Mouse (Mus musculus) liver, adult (tissue): ENCODE measurements at regions not wholly inside any gene's neighbourhood (a gene's known extent, or its start where the extent isn't known, plus 50 kb on each side); places are given as distances from the start of the nearest gene placed in this dataset.

Experiments used
- GATA4 ChIP-seq: IDR thresholded peaks from 2 replicates; pipeline ENCODE4 v1.6.1; 2014; ENCODE audit warnings: mild to moderate bottlenecking, low read length; ENCODE audit not compliant: insufficient replicate concordance

DNA sequence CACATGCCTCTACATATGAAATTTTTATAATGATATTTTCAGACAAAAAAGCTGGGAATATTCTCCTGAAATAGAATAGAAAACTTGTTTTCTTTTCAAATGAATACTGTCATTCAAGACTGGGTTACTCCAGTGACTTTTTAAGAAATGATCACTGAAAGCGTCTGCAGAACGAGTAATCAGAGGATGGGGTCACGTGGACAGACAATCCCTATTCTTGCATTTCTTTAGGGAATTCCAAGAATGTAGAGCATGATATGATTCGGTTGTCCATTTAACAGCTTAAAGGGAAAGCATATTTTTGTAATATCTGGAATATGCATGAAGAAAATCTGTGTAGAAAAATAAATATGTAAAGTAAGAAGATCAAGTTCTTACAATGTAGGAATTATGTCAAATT, 65.6 kb downstream of the 4933402N22Rik start:
- TF ChIP-seq GATA4 = no peak

DNA sequence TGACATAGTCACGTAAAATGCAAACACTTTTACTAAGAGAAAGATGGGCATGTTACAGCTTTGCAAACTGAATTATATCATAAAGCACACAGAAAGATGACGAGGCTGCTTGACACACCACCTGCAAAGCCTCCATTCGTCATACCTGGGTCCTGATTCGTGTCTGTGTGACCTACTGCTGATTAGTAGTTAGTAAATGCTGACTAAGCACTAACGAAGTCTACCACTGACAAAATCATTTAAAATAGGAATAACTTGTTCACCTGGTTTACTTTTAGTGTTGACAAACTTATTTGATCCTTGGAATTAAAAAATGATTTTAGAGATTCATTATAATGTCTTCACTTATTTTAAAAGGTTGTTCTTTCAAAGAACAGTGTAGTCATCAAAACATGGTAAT, 71.3 kb downstream of the 4933402N22Rik start:
- no peak for TF ChIP-seq GATA4

DNA sequence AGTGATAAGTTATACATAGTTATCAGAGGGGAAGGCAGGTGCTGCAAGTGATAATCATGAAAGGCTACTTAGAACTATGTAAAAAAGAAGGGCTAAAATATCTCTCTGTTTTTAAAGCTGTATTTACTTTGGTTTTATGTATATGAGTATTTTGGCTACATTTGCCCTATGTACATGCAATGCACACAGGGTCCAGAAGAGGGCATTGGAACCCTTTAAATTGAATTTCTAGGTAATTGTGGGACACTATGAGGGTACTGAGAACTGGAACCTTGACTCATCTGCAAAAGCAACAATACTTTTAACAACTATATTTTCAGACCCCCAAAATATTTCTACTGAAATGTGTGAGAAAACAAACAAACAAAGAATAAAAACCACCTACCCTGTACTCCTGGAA, 82.9 kb downstream of the 4933402N22Rik start:
- no peak for TF ChIP-seq GATA4

DNA sequence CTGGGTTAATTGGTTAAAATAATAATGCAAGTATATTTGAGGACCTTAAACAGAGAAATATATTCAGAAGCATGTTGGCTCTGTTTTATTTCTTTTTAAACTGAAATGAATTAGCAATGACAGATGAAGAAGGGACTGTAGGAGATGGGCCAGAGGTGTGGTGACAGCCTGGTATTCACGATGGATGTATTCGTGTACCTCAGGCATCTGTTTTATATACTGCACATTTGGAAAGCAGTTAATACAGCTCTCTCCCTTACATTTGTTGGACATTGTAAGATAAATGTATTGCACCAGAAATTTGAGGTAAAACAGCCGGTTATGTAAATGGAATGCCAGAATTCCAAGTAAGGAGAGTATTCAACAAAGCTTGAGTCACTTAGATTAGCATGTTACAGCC, 88.6 kb downstream of the 4933402N22Rik start:
- no peak for TF ChIP-seq GATA4

DNA sequence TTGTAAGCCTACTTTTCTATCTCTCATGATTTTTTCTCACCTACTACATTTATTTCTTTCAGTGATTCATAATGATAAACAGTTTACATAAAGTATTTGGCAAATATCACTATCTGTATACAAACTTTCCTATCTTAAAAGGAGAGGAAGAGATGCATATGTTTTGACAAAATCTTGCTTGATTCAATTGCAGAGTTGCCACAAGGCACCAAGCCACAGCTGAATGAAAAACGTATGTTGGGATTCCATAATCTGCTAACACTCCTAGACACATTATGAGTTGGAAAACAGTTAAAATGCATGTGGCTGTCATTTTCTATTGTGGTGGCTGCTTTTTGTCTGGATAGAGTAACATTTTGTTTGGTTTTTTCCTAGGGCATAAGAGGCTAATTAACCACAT, 98.5 kb downstream of the 4933402N22Rik start:
- no peak for TF ChIP-seq GATA4

DNA sequence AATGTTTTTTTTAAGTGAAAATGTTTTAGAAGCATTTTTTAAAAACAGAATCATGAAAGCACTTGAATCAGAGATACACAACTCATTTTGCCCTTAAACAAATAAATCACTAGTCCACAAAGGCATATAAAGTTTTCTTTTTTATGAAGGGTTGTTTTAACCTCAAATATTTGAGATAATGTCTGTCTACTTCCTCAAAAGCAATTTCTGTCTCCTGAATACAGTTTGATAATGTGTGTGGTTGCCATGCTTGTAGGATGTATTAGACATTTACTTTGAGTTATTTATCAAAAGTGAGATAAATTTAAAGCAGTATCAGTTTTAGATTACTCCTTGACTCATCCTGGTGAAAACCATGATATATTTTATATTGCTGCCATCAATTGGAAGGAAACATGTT, 102.6 kb downstream of the 4933402N22Rik start:
- TF ChIP-seq GATA4 = no peak

DNA sequence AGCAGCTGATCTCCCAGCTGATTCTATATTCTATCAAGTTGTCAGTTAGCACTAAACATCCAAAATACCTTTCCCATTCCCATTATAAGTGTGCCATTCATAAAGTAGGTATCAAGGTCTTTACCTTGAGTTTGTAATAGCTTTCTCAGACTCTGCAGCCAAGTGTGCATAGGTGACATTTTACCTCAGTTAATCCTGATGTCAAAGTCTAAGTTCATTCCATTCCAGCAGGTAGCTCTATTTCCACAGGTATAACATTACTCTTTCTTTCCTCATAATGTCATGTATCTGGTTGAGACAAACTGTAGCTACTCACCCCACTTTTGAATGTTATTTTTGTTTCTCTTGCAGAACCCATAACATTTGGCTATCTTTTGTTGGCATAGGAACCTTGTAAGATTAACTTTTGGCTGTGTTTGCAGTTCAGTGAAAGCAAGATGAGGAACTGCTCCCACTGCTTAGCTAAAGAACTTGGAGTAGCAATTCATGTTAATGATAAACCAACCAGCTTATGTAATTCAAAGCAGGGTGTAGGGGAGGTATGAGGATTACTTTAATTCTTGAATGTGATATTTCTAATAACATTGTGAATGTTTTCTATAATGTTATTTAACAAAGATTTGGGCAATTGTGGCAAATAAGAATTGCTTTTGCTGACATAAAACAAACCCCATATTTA, 107.0 kb downstream of the 4933402N22Rik start:
- no peak for TF ChIP-seq GATA4

DNA sequence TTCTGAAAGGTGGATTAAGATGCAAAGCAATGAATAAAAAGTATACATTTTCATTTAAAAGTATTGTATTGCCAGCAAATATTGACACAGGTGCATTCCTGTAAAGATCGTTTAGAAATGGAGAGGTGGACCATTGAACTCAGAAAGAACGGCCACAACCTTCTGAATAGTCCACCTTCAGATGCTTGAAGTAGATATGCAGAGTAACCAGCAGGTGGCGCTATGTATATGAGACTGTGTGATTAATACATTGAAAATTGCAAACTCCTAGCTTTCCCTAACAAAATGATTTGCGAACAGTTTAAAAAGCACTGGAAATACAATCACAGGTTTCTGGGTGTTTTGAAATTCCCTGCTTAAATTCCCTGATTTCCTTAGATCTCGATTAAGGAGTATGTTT, 112.2 kb downstream of the 4933402N22Rik start:
- no peak for TF ChIP-seq GATA4

DNA sequence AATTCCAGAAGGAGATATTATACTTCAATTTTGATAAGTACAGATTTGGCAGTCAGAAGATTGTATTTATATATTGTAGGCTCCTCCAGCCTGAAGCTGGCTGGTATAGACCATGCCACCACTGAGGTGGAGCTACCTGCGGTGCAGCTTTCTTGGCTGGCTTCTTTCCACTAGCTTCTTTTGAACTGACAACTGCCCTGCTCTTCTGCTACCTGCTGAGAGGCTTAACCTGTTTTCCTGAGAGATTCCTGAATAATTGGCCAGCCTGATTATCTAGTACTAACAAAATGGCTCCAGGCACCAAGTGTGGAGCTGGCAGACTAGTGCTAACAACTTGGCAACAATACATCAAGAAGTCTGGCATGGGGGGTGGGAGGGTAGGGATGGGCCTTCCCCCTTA, 132.0 kb downstream of the 4933402N22Rik start:
- TF ChIP-seq GATA4 = no peak

DNA sequence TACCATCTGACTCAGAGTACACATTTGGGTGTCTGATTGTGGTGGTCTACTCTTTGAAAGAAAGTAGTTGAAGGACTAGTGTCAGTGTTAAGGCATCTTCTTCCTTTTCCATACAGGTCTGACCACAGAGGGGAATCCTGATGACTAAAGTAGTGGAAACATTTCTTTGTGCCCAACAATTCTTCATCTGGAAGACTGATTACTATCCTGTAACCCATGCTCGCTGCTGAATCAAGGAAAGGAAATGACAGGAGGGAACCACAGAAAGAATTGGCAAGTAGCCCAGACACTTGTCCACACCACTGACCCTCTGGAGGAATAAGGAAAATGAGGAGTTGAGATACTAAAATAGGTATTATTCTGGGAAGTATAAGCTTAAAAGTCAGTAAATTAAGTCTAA, 162.3 kb downstream of the 4933402N22Rik start:
- TF ChIP-seq GATA4 = no peak

DNA sequence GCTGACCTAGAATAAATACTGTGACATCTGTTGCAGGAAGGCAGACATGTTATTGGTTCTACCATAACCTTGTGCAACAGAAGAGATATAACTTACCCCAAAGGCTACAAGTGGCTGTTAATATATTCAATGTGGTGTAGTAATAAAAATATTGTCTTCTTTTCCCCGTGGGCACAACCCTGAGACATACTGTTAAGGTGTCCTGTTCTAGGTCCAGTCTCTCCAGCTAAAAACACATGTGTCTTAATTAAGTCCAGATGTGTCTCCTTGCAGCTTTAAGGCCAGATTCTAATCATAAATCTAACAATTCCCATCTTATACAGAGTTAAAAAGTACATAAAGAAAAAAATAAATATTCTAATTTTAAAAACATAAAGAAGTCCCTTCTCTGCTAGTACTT, 175.8 kb downstream of the 4933402N22Rik start:
- TF ChIP-seq GATA4 = no peak

DNA sequence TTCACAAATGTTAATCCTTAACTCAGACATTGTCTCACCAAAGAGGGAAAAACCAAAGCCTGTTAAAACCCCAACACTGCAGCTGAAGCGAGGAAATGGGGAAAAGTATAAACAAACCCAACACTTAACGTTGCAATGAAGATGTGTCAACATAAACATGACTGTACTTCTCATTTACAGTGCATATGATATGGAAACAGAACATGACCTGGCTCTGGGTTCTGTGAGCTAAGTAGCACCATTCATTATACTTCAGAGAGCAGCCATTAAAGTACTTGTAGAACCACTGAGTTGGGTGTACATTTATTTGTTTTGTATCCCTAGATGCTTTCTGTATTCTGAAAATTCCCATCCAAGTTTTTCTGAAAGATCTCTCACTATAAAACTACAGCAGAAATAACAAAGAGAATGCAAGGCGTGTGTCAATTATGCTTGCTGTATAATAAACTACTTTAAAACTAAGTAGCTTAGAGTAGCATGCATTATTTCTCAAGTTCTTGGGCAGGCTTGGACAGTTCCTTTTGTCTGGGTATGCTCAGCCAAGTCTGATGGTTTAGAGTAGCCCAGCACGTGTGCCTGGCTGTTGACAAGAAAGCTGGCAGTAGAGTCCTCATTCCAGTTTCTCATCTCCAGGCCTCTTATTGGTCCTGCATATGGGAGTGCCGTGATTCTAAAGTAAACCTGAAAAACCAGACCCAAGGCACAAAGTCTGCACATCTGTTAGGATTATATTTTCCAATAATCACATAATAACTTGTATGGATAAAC, 198.9 kb downstream of the 4933402N22Rik start:
- no peak for TF ChIP-seq GATA4

DNA sequence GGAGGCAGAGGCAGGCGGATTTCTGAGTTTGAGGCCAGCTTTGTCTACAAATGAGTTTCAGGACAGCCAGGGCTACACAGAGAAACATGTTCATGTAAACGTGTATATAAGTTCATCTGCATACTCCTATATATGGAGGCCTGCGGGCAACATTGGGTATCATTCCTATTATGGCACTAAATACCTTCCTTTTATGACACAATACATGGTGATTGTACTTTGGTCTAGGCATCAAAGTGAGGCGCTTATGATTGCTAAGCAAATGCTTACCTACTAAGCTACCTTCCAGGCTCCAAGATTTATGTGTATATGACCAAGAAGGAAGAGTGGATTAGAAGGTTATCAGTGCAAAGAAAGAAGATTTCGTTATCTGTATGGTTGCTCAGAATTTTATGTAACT, 207.1 kb downstream of the 4933402N22Rik start:
- no peak for TF ChIP-seq GATA4

DNA sequence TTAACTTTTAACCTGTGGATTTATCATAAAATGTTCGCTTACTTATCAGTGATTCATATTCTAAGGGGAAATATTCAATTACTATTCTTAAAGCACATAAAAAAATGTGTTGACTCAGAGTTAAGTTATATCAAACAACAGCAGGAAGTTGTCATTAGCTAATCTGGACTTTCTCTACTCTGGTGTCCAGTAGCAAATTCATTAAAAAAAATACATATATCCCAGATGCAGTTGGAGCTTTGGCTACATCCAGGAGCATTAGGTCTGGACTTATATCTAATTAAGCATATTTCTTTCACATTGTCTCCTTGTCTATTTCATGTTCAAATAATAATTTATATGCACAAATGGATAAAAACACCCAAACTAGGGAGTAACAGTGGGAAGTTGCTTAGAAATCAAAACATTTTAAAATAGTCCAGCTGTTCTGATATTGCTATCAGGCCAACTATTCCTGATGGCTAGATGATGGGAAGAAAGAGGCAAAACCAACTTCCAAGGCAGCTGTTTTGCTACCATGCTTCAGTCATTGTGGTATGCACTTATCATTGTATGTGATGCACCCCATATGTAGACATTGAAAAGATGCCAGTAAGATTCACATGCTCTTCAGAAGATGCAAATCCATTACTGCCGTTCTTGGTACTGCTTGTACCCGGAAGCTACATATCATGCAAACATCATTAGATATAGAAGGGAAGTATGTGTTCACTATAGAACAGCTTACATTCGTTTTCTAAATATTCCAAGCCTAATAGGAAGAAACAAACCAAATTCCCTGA, 209.8 kb downstream of the 4933402N22Rik start:
- TF ChIP-seq GATA4 = no peak

DNA sequence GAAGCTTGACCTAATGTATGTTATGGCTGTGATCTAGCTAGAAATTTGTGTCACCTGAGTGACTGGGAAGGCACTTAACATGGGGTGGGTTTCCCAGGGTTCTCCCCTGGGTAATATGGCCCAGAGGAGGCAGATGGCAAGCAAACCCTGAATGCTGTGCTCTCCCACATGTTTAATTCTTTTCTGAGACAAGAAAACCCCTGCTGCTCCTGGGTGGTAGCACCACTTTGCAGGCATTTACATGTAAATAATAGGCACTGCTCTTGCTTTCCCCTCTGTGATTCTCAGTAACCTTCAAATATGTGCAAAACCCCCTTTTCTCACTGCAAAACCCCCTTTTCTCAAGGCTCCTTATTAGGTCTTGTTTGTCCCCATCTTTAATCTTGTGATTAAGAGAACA, 221.1 kb downstream of the 4933402N22Rik start:
- no peak for TF ChIP-seq GATA4

DNA sequence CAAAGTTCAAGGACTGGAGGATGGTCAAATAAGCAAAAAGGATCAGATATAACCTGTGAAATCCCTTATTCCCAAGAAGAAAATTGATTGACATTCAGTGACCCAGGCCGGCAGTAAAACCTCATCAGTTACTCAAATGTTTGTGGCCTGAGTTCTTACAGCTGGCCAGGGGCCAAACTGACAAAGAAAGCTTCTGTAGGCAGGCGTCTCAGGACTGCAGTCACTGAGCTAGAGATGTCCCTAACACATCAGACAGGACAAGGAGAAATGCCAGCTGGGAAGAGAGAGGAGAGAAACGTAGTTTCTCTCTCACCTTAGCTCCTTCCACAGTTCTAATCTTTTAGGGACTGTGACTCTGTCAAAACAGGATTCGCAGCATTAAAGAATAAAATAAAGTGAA, 229.9 kb upstream of the Sema3d start:
- no peak for TF ChIP-seq GATA4

DNA sequence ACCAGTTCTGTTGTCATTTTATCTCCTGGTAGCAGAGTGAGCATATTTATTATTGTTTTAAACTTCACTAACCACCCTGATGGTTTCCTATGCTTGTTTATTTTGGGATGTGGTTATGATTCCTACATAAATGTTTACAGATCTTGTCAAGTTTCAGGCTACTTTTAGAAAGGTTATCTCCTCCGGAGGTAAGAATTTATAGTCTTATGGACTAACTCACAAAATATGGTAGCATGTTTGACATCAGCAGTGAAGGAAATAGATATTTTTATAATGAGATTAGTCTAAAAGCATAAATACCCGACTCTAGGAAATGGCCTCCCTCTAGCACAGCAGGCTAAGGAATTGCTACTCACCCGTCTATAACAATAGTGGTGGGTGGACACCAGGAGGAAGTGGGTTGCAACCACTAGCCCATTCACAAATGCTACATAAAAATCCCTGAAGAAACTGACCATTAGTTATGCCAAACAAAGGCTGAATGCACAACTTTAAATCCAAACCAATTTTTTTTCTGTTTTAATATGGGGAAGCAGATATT, 228.6 kb upstream of the Sema3d start:
- no peak for TF ChIP-seq GATA4
